Mouse (Mus musculus) ES-E14 (cell line): ENCODE results near the gene Pik3ap1.

Experiments
- CHD2 ChIP-seq: IDR thresholded peaks from 2 replicates; pipeline ENCODE4 v1.6.1; 2014; ENCODE audit warnings: mild to moderate bottlenecking, low read depth, low read length, inconsistent platforms
- HCFC1 ChIP-seq: IDR thresholded peaks from 2 replicates; pipeline ENCODE4 v1.6.1; 2012; ENCODE audit warnings: low read length, inconsistent platforms, borderline replicate concordance; ENCODE audit not compliant: insufficient read depth
- ZC3H11A ChIP-seq: IDR thresholded peaks from 2 replicates; pipeline ENCODE4 v1.6.1; 2012; ENCODE audit warnings: low read depth, mild to moderate bottlenecking, inconsistent platforms, low read length, borderline replicate concordance
- ZNF384 ChIP-seq: IDR thresholded peaks from 2 replicates; pipeline ENCODE4 v1.6.1; 2012; ENCODE audit warnings: low read depth, low read length, inconsistent platforms

GRCm38 (mm10) chr19:41342592-41343090, 42.3 kb downstream of the Pik3ap1 start:
- TF ChIP-seq ZC3H11A (no peak), CHD2 (no peak), ZNF384 (no peak), HCFC1 (no peak)
